Mouse (Mus musculus): ENCODE measurements at regions not wholly inside any gene's neighbourhood (a gene's known extent, or its start where the extent isn't known, plus 50 kb on each side); places are given as distances from the start of the nearest gene placed in this dataset.

- no peak overlapping the region for H3K4me2 ChIP-seq
- H3K9me3 ChIP-seq (replicated peaks; ENCODE audit: control insufficient read depth, low read length): no peaks in the 10 kb centered on the region
- no peaks in the 10 kb centered on the region; the same call in 1 of the 2 replicates for H3K4me1 ChIP-seq (ENCODE audit: control insufficient read depth, insufficient read depth, low read length)
- no peak overlapping the region for H3K4me3 ChIP-seq (ENCODE audit: low read depth, low read length)
- WGBS (ENCODE audit: insufficient replicate concordance): 84% methylated on average over 1 of the region's 1 CpGs
- no peaks in the 10 kb centered on the region for H3K27me3 ChIP-seq (ENCODE audit: control insufficient read depth, insufficient read depth, low read length)
- H3K9ac ChIP-seq (ENCODE audit: low read depth, low read length): no peak overlapping the region
- no peak overlapping the region for H3K27ac ChIP-seq (ENCODE audit: low read depth, low read length)
- H3K36me3 ChIP-seq (ENCODE audit: control insufficient read depth, insufficient read depth, low read length): no peaks in the 10 kb centered on the region
- ATAC-seq (replicated peaks; ENCODE audit: insufficient number of reproducible peaks, low FRiP score, low TSS enrichment): no peak
Observed at GRCm38 (mm10) chr11:25167939-25168338, 1042.6 kb downstream of the 5730522E02Rik start.

GRCm38 (mm10) chr11:25171048-25171447, 1039.5 kb downstream of the 5730522E02Rik start:
- Histone ChIP-seq H3K9ac (ENCODE audit: low read depth, low read length) (no peak overlapping the region), H3K4me1 (ENCODE audit: control insufficient read depth, insufficient read depth, low read length) (no peaks in the 10 kb centered on the region; the same call in 1 of the 2 replicates), H3K27ac (ENCODE audit: low read depth, low read length) (no peak overlapping the region), H3K36me3 (ENCODE audit: control insufficient read depth, insufficient read depth, low read length) (no peaks in the 10 kb centered on the region), H3K4me3 (ENCODE audit: low read depth, low read length) (no peak overlapping the region), H3K27me3 (ENCODE audit: control insufficient read depth, insufficient read depth, low read length) (no peaks in the 10 kb centered on the region), H3K9me3 (replicated peaks; ENCODE audit: control insufficient read depth, low read length) (no peaks in the 10 kb centered on the region), H3K4me2 (no peak overlapping the region)
- ATAC-seq (replicated peaks; ENCODE audit: insufficient number of reproducible peaks, low FRiP score, low TSS enrichment): no peak
- WGBS (ENCODE audit: insufficient replicate concordance): 82% methylated on average over 1 of the region's 1 CpGs
